Mouse (Mus musculus) adrenal gland, adult 8-10 months (tissue): ENCODE measurements around the gene Mdk. TPM values are rescaled to one million over a fixed set of nuclear protein-coding genes. Genes with fewer than 3 reads are reported as not detected.

Experiments
- DNase-seq: peaks from one replicate; pipeline ENCODE4 v3.0.0; 2022
- total RNA-seq, 4 experiments: library from RNA; stranded (reverse); gene quantifications; 2 replicates each; pipeline ENCODE4 v1.2.4; 2022

Mdk gene
- total RNA-seq, result 10 to 100 TPM in 2 of 4 experiments, 1 to 10 TPM in 2; 7.7 to 13.1 (median 9.1) TPM

DNA sequence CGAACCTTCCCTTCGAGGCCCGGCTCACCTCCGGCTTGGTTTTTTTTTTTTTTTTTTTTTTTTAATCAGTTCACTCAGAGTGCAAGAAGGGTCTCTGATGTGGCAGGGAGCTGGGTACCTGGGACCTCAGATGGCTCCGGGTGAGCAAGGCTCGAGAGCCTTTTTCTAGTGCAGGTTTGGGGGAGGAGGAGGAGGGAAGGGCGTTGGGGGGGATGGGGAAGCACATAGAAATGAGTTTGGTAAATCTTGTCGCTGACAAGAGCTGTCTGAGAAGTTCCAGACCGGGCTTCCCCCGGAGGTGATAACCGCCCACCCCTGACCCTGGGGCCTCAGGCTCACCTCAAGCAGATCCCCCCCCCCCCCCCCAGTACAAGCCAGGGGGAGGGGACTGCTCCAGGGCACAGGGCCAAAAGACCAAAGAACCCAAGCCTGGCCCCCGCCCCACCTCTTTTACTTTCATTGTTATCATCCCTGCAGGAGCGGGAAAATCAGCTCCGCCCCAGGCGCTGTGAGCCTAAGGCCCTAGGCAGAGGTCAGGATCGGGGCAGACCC lies at the start of gene Mdk:
Gene Mdk, minus strand, starts transcription at position 138 of the 552 bp plus-strand sequence.
- no peak for DNase-seq

DNA sequence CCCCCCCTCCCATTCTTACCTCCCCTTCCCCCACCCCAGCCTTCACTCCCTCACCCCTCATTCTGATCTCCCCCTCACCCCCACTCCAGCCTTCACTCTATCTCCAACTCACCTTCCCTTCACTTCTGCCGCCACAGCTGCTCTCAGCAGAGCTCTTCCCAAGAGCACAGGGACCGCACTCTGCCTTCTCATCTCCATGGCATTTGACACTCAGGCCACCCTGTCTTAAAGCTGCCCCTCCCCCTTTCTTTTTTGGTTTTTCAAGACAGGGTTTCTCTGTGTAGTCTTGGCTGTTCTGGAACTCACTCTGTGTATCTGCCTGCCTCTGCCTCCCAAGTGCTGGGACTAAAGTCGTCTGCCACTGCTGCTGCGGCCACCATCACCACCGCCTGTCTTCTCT lies 48.7 kb upstream of the Mdk start:
- DNase-seq, result no peak

DNA sequence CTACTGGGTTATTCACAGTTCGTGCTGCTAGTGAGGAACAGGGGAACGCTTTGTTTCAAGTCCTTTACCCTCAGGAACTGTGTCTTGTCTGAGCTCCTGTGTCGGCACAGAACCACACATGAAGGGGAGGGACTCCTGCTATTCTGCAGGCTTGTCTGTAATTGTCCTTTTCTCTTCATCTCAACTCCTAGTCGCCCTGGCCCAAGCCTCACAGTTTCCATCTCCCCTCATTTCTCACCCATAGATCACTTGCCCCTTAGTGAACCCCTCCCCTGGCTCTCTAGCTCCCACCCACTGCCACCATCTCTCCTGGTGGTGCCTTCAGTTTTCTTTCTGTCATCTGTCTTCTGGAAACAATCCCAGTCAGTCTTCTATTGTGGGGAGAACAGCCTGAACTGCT lies 48.1 kb upstream of the Mdk start:
- no peak for DNase-seq

DNA sequence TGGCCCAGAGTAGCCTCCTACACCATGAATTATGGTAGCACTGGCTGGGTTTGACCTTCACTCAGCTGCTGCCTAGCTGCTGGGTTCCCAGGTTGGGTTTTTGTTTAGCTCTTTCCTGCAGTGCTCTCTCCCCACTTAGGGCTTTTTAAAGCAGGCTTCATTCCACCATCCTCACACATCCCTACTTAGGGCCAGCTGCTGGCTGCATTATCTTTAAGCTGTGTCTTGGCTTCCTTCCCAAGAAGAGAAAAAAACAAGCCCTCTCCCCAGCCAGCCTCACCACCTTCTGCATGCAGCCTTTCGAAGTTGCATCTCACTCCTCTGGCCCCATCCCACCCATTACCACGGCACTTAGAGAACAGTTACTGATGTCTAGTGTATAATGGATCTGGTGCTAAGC lies 46.5 kb upstream of the Mdk start:
- DNase-seq, result no peak

DNA sequence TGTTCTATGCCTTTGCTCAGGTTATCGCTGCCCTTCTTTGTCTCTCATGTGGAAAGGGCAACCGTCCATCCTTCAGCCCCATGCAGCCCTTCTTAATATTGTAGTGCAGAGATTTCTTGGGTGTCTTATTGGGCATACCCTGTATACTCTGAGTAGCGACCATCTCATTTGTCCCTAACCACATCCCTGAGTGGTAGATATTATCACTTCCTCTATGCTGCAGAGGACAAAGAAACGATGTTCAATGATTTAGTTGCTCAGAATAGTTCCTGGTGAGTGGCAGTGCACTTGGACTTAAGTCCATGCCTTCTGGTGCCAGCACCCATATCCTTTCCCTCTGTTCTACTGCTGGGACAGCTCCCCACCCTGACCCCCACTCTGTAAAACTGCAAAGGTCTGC lies 45.9 kb upstream of the Mdk start:
- DNase-seq, result no peak

DNA sequence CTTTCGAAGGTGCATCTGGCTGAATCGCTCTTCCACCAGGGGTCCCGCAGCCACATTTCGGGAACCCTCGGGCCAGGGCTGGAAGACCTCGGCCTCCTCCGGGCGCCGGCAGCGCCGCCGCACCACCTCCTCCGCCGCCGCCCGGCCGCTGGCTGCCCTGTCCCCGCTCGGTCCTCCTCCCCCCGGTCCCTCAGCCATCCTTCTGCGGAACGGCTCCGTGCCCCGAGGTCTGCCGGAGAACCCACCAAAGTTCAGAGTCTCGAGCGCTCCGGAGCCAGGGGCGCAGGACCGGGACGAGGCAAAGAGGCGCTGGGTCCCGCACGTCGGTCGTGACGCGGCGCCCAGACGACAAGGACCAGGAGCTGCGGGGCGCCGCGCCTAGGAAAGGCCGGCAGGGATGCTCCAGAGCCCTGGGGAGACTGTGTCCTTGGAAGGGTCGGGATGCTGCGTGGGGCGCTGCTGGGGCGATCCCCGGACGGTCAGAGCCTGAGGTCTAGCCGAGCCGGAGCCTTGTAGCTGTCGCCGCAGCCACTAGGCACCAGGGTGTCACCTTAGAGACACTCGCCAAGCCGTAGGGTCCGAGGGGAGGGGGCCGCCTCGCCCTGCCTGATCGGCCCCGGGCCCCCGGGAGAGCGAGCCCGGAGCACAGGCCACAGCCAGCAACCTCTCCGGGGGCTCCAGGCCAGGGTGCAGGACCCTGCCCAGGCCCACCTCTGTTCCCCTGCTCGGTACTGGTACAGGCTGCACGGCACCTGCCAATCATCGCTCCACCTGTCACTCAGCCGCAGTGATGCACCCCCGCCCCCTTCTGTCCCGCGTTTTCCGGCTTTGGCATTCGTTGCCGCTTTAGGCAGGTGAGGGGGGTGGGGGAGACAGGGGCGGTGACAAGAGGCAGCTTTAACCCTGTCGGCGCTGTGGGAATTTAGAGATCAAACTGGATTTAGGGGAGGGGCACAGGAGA lies 43.8 kb upstream of the Mdk start, which contains the start of gene Dgkz:
Gene Dgkz, minus strand, starts transcription at position 284 of the 961 bp plus-strand sequence.
- DNase-seq, result no peak

DNA sequence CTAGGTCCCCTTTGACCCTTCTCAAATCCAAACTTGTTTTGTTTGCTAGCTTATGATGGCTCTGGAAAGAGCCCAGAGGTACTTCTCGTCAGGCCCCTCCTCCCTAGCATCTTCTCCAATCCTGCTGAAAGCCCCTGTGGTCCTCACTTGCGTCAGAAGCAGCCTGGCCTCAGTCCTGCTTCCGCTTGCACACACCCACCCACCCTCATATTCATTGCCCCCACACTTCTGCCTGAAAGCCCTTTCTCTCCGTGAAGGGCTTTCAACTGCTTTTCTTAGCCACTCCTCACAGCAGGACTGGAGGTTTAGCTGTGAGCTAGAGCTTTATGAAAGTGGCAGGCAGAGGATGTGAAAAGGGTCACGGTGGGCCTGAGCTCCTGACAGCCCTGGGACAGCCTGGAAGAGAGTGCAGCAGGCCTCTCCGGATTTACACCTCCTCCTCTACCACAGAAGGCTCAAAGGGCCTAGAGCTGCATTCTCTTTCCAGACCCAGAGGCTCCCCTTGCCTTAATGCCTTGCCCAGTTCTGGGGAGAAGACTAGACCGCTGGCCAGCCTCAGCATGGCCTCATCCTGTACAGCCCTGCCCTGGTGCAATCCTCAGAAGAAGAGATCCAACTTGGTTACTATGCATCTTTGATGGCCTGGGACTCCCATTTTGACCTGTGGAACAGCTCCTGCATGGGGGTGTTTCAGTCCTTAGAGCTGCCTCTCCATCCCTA lies 41.5 kb upstream of the Mdk start:
- DNase-seq, result no peak

DNA sequence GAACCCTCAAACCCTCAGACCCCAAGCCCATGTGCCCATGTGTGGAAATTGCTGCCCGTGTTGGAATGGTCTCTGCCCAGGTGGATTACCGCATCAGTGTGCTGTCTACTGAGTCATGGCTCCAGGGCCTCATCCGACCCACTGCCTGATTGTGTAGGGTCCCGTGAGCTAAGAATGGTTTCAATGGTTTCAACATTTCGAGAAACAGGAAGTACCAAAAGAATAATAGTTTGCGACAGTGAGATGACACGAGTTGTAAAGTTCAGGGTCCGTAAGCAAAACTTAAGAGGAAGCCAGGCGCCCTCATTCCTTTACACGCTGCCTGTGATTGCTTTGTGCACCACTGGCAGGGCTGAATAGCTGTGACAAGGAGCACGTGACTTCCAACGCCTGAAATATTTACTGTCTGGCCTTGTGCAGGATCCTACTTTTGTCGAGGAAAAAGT lies 40.0 kb upstream of the Mdk start:
- no peak for DNase-seq

DNA sequence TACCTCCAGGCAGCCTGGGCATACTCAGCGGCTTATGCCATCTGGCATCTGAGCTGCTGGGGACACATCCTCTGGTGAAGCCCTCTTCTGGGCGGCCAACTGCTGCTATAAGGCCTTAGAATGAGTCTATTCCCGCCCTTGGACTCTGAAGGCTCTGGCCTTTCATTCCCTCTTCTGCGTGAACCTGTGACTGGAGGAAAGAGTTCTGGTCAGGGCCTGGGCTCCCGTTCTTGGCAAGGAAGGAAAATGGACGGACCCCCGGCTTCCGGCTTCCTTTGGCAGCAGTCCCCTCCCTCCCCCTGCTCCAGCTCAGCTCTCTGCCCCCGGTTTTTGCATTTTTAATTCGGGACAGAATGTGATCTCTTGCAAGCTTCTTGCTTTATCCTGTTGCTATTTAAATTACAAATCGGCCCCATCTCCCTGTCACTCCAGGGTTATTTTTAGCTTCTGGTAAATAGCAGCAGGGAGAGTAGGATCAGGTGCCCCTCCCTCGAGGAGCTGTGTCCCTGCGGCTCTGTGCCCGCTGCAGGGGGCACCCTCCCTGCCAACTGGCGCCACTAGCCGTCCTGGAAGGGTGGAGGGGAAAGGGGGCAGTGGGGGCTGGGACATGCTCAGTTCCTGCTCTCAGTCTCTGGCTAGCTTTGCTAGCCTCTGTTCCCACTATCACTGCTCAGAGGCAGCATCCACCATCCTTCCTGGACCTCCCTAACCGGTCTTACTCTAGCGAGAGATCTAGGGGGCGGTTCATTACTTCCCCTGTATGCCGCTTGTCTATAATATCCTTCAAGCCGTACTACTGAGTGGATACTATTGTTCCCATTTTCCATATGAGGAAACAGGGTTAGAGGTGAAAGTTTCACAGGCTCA lies 39.4 kb upstream of the Mdk start:
- DNase-seq, result no peak

DNA sequence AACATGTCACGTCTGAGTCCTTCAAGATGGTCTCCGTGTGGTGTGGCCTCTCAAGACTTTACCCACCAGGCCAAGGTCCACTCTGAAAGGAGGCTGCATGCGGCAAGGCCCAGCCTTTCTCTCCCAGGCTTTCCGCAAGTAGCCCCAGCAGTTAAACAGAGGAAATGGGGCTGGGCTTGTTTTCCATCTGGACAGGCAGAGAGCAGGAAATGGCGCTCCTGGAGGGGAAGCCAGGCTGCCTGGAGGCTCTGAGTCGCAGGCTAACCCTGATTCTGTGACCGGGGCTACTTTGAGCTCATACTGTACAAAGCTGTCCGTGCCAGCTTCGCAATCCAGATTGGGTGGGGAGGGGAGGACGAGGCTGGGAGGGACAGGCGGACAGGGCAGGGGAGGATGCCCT lies 35.9 kb upstream of the Mdk start:
- no peak for DNase-seq

DNA sequence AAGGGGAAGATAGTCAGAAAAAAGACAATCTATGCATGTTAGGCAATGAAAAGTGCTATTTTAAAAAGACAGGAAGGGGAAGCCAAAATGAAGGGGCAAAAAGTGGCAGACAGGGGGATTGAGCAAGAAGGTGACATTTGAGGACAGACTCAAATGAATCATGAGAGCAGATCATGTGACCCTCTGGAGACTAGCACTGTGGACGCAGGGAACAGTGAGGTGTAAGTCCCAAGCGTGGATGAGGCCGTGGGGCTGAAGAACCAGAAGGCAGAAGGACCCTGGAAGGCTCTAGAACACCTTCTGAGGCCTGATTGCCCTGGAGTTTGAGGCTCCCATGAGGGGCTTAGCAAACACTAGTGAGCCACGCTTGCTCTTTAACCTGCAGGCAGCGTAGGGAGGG lies 34.3 kb upstream of the Mdk start:
- DNase-seq, result no peak

DNA sequence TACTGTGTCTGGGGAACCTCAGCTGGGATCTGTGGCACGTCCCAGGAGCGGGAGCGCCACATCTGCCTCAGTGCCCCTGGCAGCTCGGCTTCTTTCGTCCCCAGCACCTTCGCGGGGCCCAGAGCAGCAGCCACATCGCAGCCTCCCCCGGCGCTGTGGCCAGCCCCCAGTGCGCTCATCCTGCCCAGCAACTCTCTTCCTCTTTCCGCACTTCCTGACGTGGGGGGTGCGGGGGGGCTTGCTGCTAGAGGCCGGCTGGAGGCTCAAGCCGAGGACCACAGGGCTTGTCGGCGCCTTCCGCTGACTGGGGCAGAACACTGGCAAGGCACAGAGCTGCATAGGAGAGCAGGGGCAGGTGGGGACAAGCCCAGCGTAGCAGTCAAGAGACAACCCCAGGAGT lies 33.3 kb upstream of the Mdk start:
- peak; percentile 70 for DNase-seq

DNA sequence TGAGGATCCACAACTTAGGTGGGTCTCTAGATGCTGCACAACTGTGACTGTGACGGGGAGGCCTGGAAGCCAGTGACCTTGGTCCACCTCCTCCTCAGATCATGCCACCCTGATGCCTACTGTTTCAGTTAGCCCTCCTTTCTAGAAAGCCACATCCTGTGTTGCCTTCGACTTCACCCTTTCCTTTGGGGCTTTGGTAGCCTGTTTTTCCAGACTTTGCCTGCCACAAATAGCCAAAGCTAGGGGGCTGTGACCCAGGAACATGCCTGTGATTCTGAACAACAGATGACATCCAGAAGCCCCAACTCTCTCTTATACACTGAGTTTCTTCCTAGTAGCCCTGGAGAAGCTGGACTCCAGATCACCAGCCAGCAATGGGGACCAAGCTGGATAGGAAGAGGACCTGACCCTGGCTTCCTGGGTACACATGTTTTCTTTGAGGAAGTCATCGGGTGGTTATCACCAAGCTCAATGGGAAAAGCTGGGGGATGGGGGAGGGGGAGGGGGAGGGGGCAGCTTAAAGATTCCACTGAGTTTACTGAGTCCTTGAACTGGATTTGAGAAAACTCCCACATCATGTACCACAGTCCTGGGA lies 32.6 kb upstream of the Mdk start:
- DNase-seq, result no peak

DNA sequence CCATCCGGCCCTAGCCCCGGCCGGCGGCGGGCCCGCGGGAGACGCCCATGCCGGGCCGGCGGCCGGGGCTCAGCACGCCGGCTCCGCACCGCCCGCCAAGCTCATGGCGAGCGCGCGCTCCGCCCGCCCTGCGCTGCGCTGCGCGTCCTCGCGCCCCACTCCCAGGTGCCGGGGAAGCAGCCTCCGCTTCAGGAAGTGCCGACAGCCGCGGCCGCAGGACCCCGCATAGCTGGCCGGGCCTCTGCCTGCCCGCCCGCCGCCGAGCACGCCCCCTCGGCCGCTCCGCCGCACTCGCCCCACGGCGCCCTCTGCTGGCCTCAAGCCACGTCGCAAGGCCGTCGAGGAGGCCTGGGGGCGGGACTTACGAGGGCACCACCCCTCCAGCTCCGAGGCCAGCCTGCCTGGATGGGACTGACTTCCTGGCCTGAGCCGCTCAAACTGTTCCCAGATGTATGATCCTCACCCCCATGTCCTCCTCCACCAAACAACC lies 31.4 kb upstream of the Mdk start:
- peak; percentile 94 for DNase-seq

DNA sequence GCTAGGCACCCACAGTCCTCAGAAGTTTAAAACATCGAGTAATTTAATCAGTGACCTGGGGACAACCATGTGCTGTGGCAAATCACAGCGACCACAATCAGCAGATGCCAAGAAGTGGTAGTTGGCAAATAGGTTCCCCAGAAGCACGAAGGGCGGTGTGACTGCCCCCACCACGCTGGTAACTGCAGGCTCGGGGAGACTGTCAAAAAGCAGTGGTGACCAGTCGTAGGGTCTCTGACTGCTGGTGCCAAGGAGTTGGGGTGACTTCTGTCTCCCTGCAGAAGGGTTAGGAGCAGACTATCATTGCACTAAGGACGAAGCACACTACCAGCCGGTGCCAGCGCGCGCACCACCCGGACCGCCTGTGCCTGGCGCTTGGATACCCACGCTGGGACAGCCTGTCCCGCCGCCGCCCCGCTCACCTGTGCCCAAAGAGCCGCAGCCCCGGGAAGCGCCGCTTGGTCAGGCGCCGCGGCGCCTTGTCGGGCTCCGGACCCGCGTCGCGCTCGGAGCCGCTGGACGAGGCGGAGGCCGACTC lies 30.8 kb upstream of the Mdk start:
- DNase-seq, result no peak

DNA sequence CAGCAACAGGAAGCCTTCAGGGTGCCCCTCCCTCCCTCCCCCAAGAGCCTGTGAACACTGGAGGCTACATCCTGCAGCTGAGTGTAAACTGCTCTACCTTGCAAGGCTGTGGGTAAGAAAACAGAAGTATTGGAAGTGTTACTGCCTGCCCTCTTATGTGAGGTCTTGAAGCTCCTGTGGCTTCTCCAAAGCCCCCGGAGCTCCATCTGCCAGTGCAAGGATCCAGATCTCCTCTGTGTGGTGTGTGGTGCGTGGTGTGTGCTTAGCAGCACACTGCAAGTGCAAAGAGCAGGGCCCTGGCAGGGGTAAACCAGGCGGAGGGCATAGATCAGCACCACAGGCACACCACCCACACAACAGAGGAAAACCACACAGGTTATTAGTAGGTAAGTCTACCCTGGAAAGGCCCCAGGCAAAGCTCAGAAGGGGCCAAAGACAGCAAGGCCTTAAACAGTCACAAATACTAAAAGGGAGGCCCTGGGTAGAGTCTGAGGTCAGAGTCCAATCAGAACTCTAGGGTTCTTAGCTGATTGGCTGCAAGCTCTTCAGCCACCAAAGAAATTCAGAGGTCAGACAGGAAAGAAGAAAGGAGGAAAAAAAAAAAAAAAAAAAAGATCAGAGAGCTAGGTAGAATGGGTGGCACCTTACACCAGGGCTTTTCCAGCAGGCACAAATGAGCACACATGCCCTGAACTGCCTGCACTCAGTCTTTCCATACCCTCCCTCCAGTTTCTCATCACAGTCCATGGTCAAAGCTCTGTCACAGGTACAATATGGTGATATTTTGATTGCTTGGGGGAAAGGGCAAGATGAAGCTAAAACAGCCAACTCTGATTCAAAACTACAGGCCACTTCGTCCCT lies 30.0 kb upstream of the Mdk start:
- DNase-seq, result no peak

DNA sequence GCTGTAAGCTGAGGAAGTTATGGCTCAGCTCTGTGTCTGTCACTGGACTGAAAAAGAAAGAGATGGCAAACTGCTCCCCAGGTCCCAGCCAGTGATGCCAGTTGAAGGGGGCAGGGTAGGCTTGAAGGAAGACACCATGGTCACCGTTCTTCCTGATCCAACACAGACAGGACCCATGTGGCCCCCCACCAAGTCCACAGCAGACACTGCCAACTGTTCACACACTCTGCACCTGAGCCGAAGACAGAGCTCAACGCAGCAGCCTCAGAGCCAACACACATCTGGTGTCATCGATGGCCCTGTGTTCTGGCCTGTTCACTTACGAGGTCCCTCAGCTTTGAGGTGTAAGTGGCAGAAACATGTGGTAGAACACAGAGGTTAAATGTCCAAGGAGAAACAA lies 28.4 kb upstream of the Mdk start:
- DNase-seq, result no peak

DNA sequence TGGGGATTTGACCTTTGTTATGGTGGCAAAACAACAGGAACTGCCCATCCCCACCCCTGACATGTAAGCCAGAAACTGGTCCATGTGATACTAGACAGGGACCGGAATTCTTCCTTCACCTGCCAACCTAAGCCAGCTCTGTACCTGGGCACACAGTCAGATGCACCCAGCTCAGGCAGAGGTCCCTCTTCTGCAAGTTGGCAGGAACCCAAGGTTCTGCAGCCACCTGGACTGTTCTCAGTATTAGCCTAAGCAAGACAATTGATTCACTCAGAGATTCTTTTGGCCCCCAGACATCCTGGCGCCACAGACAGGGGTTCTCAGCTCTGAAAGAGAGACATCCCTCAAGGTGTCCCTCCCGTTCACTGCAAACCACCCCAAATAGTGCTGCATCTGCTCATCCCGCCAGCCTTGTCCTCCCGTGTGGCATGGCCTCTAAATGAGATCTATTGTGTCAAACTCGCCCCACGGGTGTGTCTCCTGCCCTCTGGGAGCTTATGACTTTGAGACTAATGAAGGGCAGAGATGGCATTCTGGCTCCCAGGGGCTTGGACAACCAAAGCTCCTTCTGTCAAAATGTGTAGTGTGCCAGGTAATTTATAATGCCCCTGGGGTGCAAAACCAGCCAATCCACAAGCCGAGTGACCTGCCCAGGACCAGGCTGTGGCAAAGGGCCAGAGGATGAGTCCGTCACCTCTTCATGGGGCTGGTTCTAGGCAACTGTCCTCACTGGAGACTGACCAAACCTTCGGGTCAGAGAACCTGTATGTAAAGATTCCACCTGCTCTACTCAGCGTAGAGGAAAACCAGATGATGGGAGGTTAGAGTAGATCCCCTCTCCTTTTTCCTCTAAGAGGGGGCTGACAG lies 27.7 kb upstream of the Mdk start:
- no peak for DNase-seq

DNA sequence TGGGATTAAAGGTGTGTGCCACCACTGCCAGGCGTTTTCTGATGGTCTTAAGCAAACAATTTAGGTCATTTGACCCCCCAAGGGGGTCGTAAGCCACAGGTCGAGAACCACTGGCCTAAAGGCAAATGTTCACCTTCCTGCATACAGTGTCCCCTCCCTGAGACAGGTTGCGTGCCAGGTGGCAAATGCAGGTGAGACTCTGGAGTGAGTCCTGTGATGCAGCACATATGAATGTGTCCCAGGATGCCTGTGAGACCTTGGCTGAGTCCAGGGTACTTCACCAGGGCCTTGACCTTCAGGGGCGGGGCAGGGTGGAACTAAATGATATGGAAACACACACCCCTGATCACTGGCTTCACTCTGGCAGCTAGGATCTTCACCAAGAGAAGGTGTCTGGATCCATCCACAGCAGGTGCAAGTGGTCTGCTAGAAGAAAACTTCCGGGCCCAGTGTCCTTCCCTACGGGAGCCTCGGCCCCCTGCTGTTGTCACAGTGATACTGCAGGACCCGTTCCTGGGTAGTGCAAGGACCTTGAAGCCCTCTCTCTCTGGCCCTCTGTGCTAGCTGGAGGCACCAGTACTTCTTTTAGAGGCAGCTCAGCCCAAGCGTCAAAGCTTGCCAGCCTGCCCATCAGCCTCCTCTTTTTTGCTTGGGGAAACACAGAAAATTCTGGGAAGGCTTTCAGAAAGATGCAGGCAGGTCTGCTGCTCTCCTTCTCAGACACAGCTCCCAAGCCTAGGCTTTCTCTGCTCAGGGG lies 26.8 kb upstream of the Mdk start:
- DNase-seq, result no peak
